In genomic region chrX:108536995-108537394, GRCm38 (mm10) we compare ENCODE assay signal across 8 mouse cellular contexts.
DNase-seq lines count a peak whose midpoint lies in the region; ATAC-seq and TF ChIP-seq lines count a peak whose summit lies in the region.

No protein-coding gene starts in this region.

- H3K9me3 ChIP-seq in forebrain, embryonic 11.5 days (ENCODE audit: control insufficient read depth, low read length) = no peaks in the 10 kb centered on the region
- no peaks in the 10 kb centered on the region for H3K9me3 ChIP-seq in forebrain, embryonic 10.5 days
- H3K9me3 ChIP-seq in liver, embryonic 14.5 days (ENCODE audit: control insufficient read depth, low read length) = no peaks in the 10 kb centered on the region

- H3K4me2 ChIP-seq in forebrain, embryonic 11.5 days (ENCODE audit: low read depth, low read length, severe bottlenecking) = no peak overlapping the region
- no peak overlapping the region for H3K4me2 ChIP-seq in liver, embryonic 14.5 days (ENCODE audit: low read depth)

- no peaks in the 10 kb centered on the region for H3K27me3 ChIP-seq in forebrain, embryonic 11.5 days (ENCODE audit: control insufficient read depth, insufficient read depth, low read length)
- no peaks in the 10 kb centered on the region for H3K27me3 ChIP-seq in forebrain, embryonic 10.5 days (ENCODE audit: poor library complexity, severe bottlenecking)
- no peaks in the 10 kb centered on the region for H3K27me3 ChIP-seq in liver, embryonic 14.5 days (ENCODE audit: control insufficient read depth, insufficient read depth, low read length)
- H3K27me3 ChIP-seq in splenic B cell, adult 2 months (ENCODE audit: control insufficient read depth, insufficient read depth, low read length, poor library complexity, severe bottlenecking) = no peaks in the 10 kb centered on the region

- H3K4me3 ChIP-seq in forebrain, embryonic 11.5 days (ENCODE audit: low read depth, low read length) = no peak overlapping the region
- H3K4me3 ChIP-seq in forebrain, embryonic 10.5 days = no peak overlapping the region
- no peak overlapping the region for H3K4me3 ChIP-seq in liver, embryonic 14.5 days (ENCODE audit: insufficient read depth in 1 of 2, low read depth in 2 of 2, low read length in 2 of 2)

- peak; percentile 47 for DNase-seq in forebrain, embryonic 11.5 days (ENCODE audit: low spot score)
- DNase-seq in forebrain, embryonic 10.5 days (ENCODE audit: extremely low spot score, low spot score) = no peak
- peak; percentile 6 for DNase-seq in ovary, postnatal 14 days (ENCODE audit: low spot score)
- DNase-seq in ovary, adult 18-20 months (ENCODE audit: low spot score) = no peak
- peak; percentile 18 for DNase-seq in c-Kit-positive CD71-positive TER-119-positive erythroid progenitor cells, embryonic 14.5 days (ENCODE audit: low spot score)
- DNase-seq in heart, postnatal 4 days = peak; percentile 56
- peak; percentile 0 to 4 (median 1) for DNase-seq in liver, embryonic 14.5 days (ENCODE audit: low read depth in 3 of 3, low spot score in 3 of 3)
- peak; percentile 54 for DNase-seq in splenic B cell, adult 2 months (ENCODE audit: low read depth, low spot score)

- TF ChIP-seq EP300 in liver, embryonic 14.5 days (IDR thresholded peaks at IDR 0.05; ENCODE audit: low read depth) = no peak

- 7% methylated on average over 3 of the region's 3 CpGs for WGBS in forebrain, embryonic 11.5 days
- 5% methylated on average over 3 of the region's 3 CpGs for WGBS in forebrain, embryonic 10.5 days
- WGBS in liver, embryonic 14.5 days (ENCODE audit: insufficient replicate concordance) = 1% methylated on average over 3 of the region's 3 CpGs

- H3K9ac ChIP-seq in forebrain, embryonic 11.5 days (ENCODE audit: low read length) = no peak overlapping the region
- H3K9ac ChIP-seq in liver, embryonic 14.5 days (replicated peaks) = no peak overlapping the region

- ATAC-seq in forebrain, embryonic 11.5 days (replicated peaks; ENCODE audit: low FRiP score) = no peak
- ATAC-seq in liver, embryonic 14.5 days (ENCODE audit: insufficient read depth) = no peak

- H3K27ac ChIP-seq in forebrain, embryonic 11.5 days (ENCODE audit: low read depth, low read length) = no peak overlapping the region
- no peak overlapping the region for H3K27ac ChIP-seq in forebrain, embryonic 10.5 days
- no peak overlapping the region for H3K27ac ChIP-seq in liver, embryonic 14.5 days

- peak; percentile 50; the same call in 1 of the 2 replicates for TF ChIP-seq CTCF in liver, embryonic 14.5 days (IDR thresholded peaks at IDR 0.05; ENCODE audit: low read depth)

- H3K36me3 ChIP-seq in forebrain, embryonic 11.5 days (ENCODE audit: control insufficient read depth, insufficient read depth, low read length) = no peaks in the 10 kb centered on the region
- H3K36me3 ChIP-seq in forebrain, embryonic 10.5 days (replicated peaks) = no peaks in the 10 kb centered on the region
- H3K36me3 ChIP-seq in liver, embryonic 14.5 days (replicated peaks; ENCODE audit: control insufficient read depth, insufficient read depth, low read depth) = no peaks in the 10 kb centered on the region
- no peaks in the 10 kb centered on the region for H3K36me3 ChIP-seq in splenic B cell, adult 2 months (ENCODE audit: control insufficient read depth, insufficient read depth, low read length, poor library complexity, severe bottlenecking)

- no peaks in the 10 kb centered on the region for H3K4me1 ChIP-seq in forebrain, embryonic 11.5 days (replicated peaks; ENCODE audit: control insufficient read depth, insufficient read depth, low read length)
- no peaks in the 10 kb centered on the region for H3K4me1 ChIP-seq in forebrain, embryonic 10.5 days
- H3K4me1 ChIP-seq in liver, embryonic 14.5 days (replicated peaks; ENCODE audit: control insufficient read depth in 2 of 2, insufficient read depth in 2 of 2, low read length in 1 of 2) = no peaks in the 10 kb centered on the region

Comparison
In these comparisons a context has a peak if more than half of its experiments do, and no peak if none do; other contexts are left out.
1. DNase-seq: peak in forebrain, embryonic 11.5 days (single experiment), ovary, postnatal 14 days (single experiment), c-Kit-positive CD71-positive TER-119-positive erythroid progenitor cells, embryonic 14.5 days (single experiment), heart, postnatal 4 days (single experiment), liver, embryonic 14.5 days (3 of 3) and splenic B cell, adult 2 months (single experiment); none in forebrain, embryonic 10.5 days (single experiment) and ovary, adult 18-20 months (single experiment).